Mouse (Mus musculus): Measurements from ENCODE around the gene Olfr1098.

Gene Olfr1098

DNA sequence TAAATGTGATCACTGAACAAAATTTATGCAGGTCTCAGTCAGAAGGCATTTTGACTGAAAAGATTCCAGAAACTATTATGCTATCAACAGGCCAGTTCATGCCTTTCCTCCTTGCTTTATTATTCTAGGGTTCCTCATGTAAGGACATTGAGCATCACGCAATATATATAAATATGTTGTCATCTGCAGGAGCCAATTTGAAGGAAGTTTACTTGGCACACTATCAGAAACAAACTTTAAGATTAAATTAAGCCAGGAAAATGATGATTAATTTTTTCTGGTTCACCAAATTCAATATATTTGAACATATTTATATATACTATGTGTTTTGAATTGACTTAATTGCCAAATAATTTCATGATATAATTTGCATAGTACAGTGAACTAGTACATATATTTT lies at the start of gene Olfr1098:
Olfr1098 (minus strand) TSS at position 101 of the 400 bp plus-strand sequence.
- DNase-seq (ENCODE audit: inconsistent age in 2 of 2, low spot score in 1 of 2) = no peak

GRCm38 (mm10) chr2:86960593-86960992 lies 36.2 kb upstream of the Olfr1098 start, which contains the start of gene Olfr1099:
Gene Olfr1099 (minus strand): TSS chr2:86960693.
- DNase-seq (ENCODE audit: inconsistent age in 2 of 2, low spot score in 1 of 2) = no peak

DNA sequence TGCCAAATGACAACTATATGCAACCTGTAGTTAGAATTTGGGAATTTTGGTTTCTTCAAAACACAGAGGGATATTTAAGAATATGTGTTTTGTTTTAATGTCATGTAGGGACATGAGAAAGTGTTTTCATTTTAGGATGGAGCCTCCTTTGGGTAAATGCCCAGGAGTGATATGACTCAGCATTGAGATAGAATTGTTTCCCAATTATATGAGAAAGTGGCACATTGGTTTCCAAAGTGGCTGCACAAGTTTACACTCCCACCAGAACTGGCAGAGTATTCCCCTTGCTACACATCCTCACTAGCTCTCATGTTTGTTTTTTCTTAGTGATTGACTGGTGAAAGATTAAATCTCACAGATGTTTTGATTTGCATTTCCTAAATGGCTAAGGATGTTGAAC lies 2.2 kb upstream of the Olfr1098 start:
- DNase-seq (ENCODE audit: inconsistent age in 2 of 2, low spot score in 1 of 2) = no peak

- no peak for DNase-seq (ENCODE audit: inconsistent age in 2 of 2, low spot score in 1 of 2)
Measured at GRCm38 (mm10) chr2:86905647-86906046, 18.7 kb downstream of the Olfr1098 start.

DNA sequence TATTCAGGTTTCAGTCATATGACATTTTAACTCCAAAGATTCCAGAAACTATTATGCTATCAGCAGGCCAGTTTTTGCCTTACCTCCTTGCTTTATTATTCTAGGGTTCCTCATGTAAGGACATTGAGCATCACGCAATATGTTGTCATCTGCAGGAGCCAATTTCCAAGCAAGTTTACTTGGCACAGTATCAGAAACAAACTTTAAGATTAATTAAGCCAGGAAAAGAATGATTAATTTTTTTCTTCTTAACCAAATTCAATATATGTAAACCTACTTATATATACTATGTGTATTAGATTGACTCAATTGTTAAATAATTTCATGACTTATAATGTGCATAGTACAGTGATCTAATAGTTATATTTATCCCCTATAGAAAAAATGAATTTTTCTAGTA lies 32.2 kb downstream of the Olfr1098 start, which contains the start of gene Olfr1097:
Olfr1097 (minus strand) TSS at position 101 of the 400 bp plus-strand sequence.
- DNase-seq (ENCODE audit: inconsistent age in 2 of 2, low spot score in 1 of 2) = no peak

GRCm38 (mm10) chr2:86874702-86875101 lies 49.6 kb downstream of the Olfr1098 start, which contains the start of gene Gm13723:
Gene Gm13723 (minus strand): TSS chr2:86874802.
- DNase-seq (ENCODE audit: inconsistent age in 2 of 2, low spot score in 1 of 2) = no peak
